Mouse (Mus musculus) midbrain, embryonic 11.5 days (tissue): ENCODE measurements at regions not wholly inside any gene's neighbourhood (a gene's known extent, or its start where the extent isn't known, plus 50 kb on each side); places are given as distances from the start of the nearest gene placed in this dataset.

Experiments used
- ATAC-seq: fragments of 200-750 bp; cut with Nextera tagmentation; 2 replicates; pipeline ENCODE4 v1.8.0; 2017; ENCODE audit warnings: moderate TSS enrichment, moderate library complexity; ENCODE audit not compliant: low FRiP score
- DNase-seq: peaks from one replicate; pipeline ENCODE4 v3.0.0; 2015; ENCODE audit warnings: low spot score; ENCODE audit errors: missing footprints
- H3K27ac ChIP-seq: fragments of 300-500 bp; sonication (generic); 2 replicates; pipeline ENCODE4 v1.5.1; 2014; ENCODE audit warnings: low read depth, low read length
- H3K27me3 ChIP-seq: fragments of 300-500 bp; sonication (generic); 2 replicates; pipeline ENCODE4 v1.6.1; 2014; ENCODE audit warnings: mild to moderate bottlenecking, low read length, moderate library complexity, mixed read lengths; ENCODE audit not compliant: control insufficient read depth, insufficient read depth
- H3K36me3 ChIP-seq: fragments of 300-500 bp; sonication (generic); 2 replicates; pipeline ENCODE4 v1.6.1; 2014; ENCODE audit warnings: mild to moderate bottlenecking, low read length, moderate library complexity, mixed read lengths; ENCODE audit not compliant: control insufficient read depth, insufficient read depth
- H3K4me1 ChIP-seq: fragments of 300-500 bp; sonication (generic); 2 replicates; pipeline ENCODE4 v1.6.1; 2014; ENCODE audit warnings: low read length; ENCODE audit not compliant: control insufficient read depth, insufficient read depth
- H3K4me2 ChIP-seq: fragments of 300-500 bp; sonication (generic); 2 replicates; pipeline ENCODE4 v1.6.1; 2014; ENCODE audit warnings: mild to moderate bottlenecking, moderate library complexity
- H3K4me3 ChIP-seq: fragments of 300-500 bp; sonication (generic); 2 replicates; pipeline ENCODE4 v1.5.1; 2014; ENCODE audit warnings: low read depth, low read length
- H3K9ac ChIP-seq: fragments of 300-500 bp; sonication (generic); 2 replicates; pipeline ENCODE4 v1.6.1; 2014; ENCODE audit warnings: low read length
- H3K9me3 ChIP-seq: fragments of 300-500 bp; sonication (generic); 2 replicates; pipeline ENCODE4 v1.6.1; 2016; ENCODE audit warnings: low read length; ENCODE audit not compliant: control insufficient read depth
- WGBS: fragments of 180-500 bp; shearing (Covaris S2); extraction: QIAGEN DNeasy Blood & Tissue Kit; methylation state at CpG from one replicate; pipeline ENCODE4 v1.1.7; 2014; 5-methylcytosine and 5-hydroxymethylcytosine counted together

- no peaks in the 10 kb centered on the region for H3K9me3 ChIP-seq
- no peak for ATAC-seq
These were observed 2681.4 kb upstream of the Gm7489 start for GRCm38 (mm10) chr15:51203351-51203750.

GRCm38 (mm10) chr15:51206050-51206449 lies 2678.7 kb upstream of the Gm7489 start:
- DNase-seq (no peak), ATAC-seq (no peak)
- H3K4me3 ChIP-seq = no peak overlapping the region
- no peak overlapping the region for H3K4me2 ChIP-seq
- no peaks in the 10 kb centered on the region for H3K36me3 ChIP-seq
- H3K27ac ChIP-seq = no peak overlapping the region
- 56% methylated on average over 3 of the region's 3 CpGs for WGBS
- no peaks in the 10 kb centered on the region for H3K27me3 ChIP-seq
- H3K9ac ChIP-seq = no peak overlapping the region
- H3K9me3 ChIP-seq = no peaks in the 10 kb centered on the region
- no peaks in the 10 kb centered on the region for H3K4me1 ChIP-seq

More at GRCm38 (mm10) chr15:51203351-51203750, 2681.4 kb upstream of the Gm7489 start:
- Histone ChIP-seq H3K27me3 (no peaks in the 10 kb centered on the region), H3K4me2 (no peak overlapping the region), H3K4me1 (no peaks in the 10 kb centered on the region), H3K27ac (no peak overlapping the region), H3K36me3 (no peaks in the 10 kb centered on the region), H3K4me3 (no peak overlapping the region), H3K9ac (no peak overlapping the region)
- DNase-seq = no peak
- 91% methylated on average over 2 of the region's 2 CpGs for WGBS

- WGBS = 87% methylated on average over 2 of the region's 2 CpGs
- Histone ChIP-seq H3K27me3 (no peaks in the 10 kb centered on the region), H3K4me1 (no peaks in the 10 kb centered on the region), H3K27ac (no peak overlapping the region), H3K9ac (no peak overlapping the region), H3K4me3 (no peak overlapping the region), H3K36me3 (no peaks in the 10 kb centered on the region), H3K9me3 (no peaks in the 10 kb centered on the region), H3K4me2 (no peak overlapping the region)
- ATAC-seq (no peak), DNase-seq (no peak)
These were observed 2677.9 kb upstream of the Gm7489 start for GRCm38 (mm10) chr15:51206773-51207172.

GRCm38 (mm10) chr15:51234873-51235272 lies 2649.8 kb upstream of the Gm7489 start:
- no peaks in the 10 kb centered on the region for H3K36me3 ChIP-seq
- ATAC-seq (no peak), DNase-seq (no peak)
- no peaks in the 10 kb centered on the region for H3K4me1 ChIP-seq
- no peak overlapping the region for H3K4me3 ChIP-seq
- no peaks in the 10 kb centered on the region for H3K27me3 ChIP-seq
- H3K4me2 ChIP-seq = no peak overlapping the region
- no peak overlapping the region for H3K27ac ChIP-seq
- H3K9ac ChIP-seq = no peak overlapping the region
- 85% methylated on average over 1 of the region's 1 CpGs for WGBS
- H3K9me3 ChIP-seq = no peaks in the 10 kb centered on the region

- no peaks in the 10 kb centered on the region for H3K4me1 ChIP-seq
- no peaks in the 10 kb centered on the region for H3K27me3 ChIP-seq
- no peak overlapping the region for H3K4me3 ChIP-seq
- WGBS = 99% methylated on average over 2 of the region's 2 CpGs
- no peak overlapping the region for H3K27ac ChIP-seq
- DNase-seq = no peak
- no peak overlapping the region for H3K4me2 ChIP-seq
- H3K9me3 ChIP-seq = no peaks in the 10 kb centered on the region
- no peaks in the 10 kb centered on the region for H3K36me3 ChIP-seq
- no peak for ATAC-seq
- no peak overlapping the region for H3K9ac ChIP-seq
These were observed 2640.1 kb upstream of the Gm7489 start for GRCm38 (mm10) chr15:51244596-51244995.

- no peak for ATAC-seq
- WGBS = 90% methylated on average over 5 of the region's 5 CpGs
- no peaks in the 10 kb centered on the region for H3K36me3 ChIP-seq
These were observed 2637.4 kb upstream of the Gm7489 start for GRCm38 (mm10) chr15:51247259-51247658.

GRCm38 (mm10) chr15:51248034-51248788 lies 2636.5 kb upstream of the Gm7489 start:
- no peaks in the 10 kb centered on the region for H3K36me3 ChIP-seq
- H3K4me1 ChIP-seq = no peaks in the 10 kb centered on the region
- DNase-seq = no peak
- no peak overlapping the region for H3K9ac ChIP-seq
- H3K27ac ChIP-seq = no peak overlapping the region
- no peak overlapping the region for H3K4me3 ChIP-seq
- H3K4me2 ChIP-seq = no peak overlapping the region
- no peaks in the 10 kb centered on the region for H3K9me3 ChIP-seq
- no peaks in the 10 kb centered on the region for H3K27me3 ChIP-seq
- no peak for ATAC-seq
- 73% methylated on average over 8 of the region's 8 CpGs for WGBS

More at GRCm38 (mm10) chr15:51247259-51247658, 2637.4 kb upstream of the Gm7489 start:
- Histone ChIP-seq H3K4me3 (no peak overlapping the region), H3K4me1 (no peaks in the 10 kb centered on the region), H3K27ac (no peak overlapping the region), H3K9ac (no peak overlapping the region), H3K9me3 (no peaks in the 10 kb centered on the region), H3K4me2 (no peak overlapping the region), H3K27me3 (no peaks in the 10 kb centered on the region)
- DNase-seq = no peak

GRCm38 (mm10) chr15:51248789-51249040 lies 2636.0 kb upstream of the Gm7489 start:
- no peak for DNase-seq
- Histone ChIP-seq H3K27ac (no peak overlapping the region), H3K4me3 (no peak overlapping the region), H3K9me3 (no peaks in the 10 kb centered on the region), H3K36me3 (no peaks in the 10 kb centered on the region), H3K4me1 (no peaks in the 10 kb centered on the region), H3K4me2 (no peak overlapping the region), H3K27me3 (no peaks in the 10 kb centered on the region), H3K9ac (no peak overlapping the region)
- ATAC-seq = no peak
- WGBS = 86% methylated on average over 5 of the region's 5 CpGs

GRCm38 (mm10) chr15:51254143-51254542 lies 2630.6 kb upstream of the Gm7489 start:
- no peak overlapping the region for H3K4me2 ChIP-seq
- no peak overlapping the region for H3K4me3 ChIP-seq
- H3K36me3 ChIP-seq = no peaks in the 10 kb centered on the region
- no peaks in the 10 kb centered on the region for H3K9me3 ChIP-seq
- ATAC-seq = no peak
- DNase-seq = no peak
- H3K9ac ChIP-seq = no peak overlapping the region
- H3K4me1 ChIP-seq = no peaks in the 10 kb centered on the region
- no peak overlapping the region for H3K27ac ChIP-seq
- 84% methylated on average over 1 of the region's 1 CpGs for WGBS
- H3K27me3 ChIP-seq = no peaks in the 10 kb centered on the region
